Mouse (Mus musculus) cerebellum, adult 2 months (tissue): Measurements from ENCODE around the gene Ovol2.

Experiments used
- CTCF ChIP-seq: fragments of 200-500 bp; IDR thresholded peaks from 2 replicates; pipeline ENCODE4 v1.5.1; 2011; ENCODE audit warnings: low read depth, mild to moderate bottlenecking, control low read depth, low read length, moderate library complexity, borderline replicate concordance; ENCODE audit not compliant: insufficient read depth
- POLR2A ChIP-seq: fragments of 200-500 bp; IDR thresholded peaks from 2 replicates; pipeline ENCODE4 v1.6.1; 2011; ENCODE audit warnings: low read length, control low read depth, borderline replicate concordance; ENCODE audit not compliant: insufficient read depth

GRCm38 (mm10) chr2:144375063-144375703 lies 43.2 kb upstream of the Ovol2 start:
- TF ChIP-seq CTCF = no peak
- TF ChIP-seq POLR2A = no peak
